Mouse (Mus musculus) hindbrain, embryonic 16.5 days (tissue): Measurements from ENCODE around the gene 2410131K14Rik. TPM values are rescaled to one million over a fixed set of nuclear protein-coding genes. Genes with fewer than 3 reads are reported as not detected.
A peak's percentile ranks its signal among the peaks of the same experiment; 100 is the strongest.

Source experiments
- ATAC-seq: fragments of 200-750 bp; cut with Nextera tagmentation; 2 replicates; pipeline ENCODE4 v1.8.0; 2017; ENCODE audit warnings: moderate TSS enrichment, moderate library complexity
- H3K27ac ChIP-seq: fragments of 300-500 bp; sonication (generic); 2 replicates; pipeline ENCODE4 v1.5.1; 2014; ENCODE audit warnings: low read depth, mild to moderate bottlenecking, control low read depth, low read length, moderate library complexity
- H3K27me3 ChIP-seq: fragments of 300-500 bp; sonication (generic); replicated peaks from 2 replicates; pipeline ENCODE4 v1.6.1; 2014; ENCODE audit warnings: low read length; ENCODE audit not compliant: control insufficient read depth, insufficient read depth
- H3K36me3 ChIP-seq: fragments of 300-500 bp; sonication (generic); 2 replicates; pipeline ENCODE4 v1.6.1; 2014; ENCODE audit warnings: mild to moderate bottlenecking, low read length, moderate library complexity, mixed read lengths; ENCODE audit not compliant: control insufficient read depth, insufficient read depth
- H3K4me1 ChIP-seq: fragments of 300-500 bp; sonication (generic); 2 replicates; pipeline ENCODE4 v1.6.1; 2014; ENCODE audit warnings: low read depth, low read length; ENCODE audit not compliant: control insufficient read depth, insufficient read depth
- H3K4me2 ChIP-seq: fragments of 300-500 bp; sonication (generic); 2 replicates; pipeline ENCODE4 v1.6.1; 2014; ENCODE audit warnings: mild to moderate bottlenecking, low read length, control low read depth, moderate library complexity
- H3K4me3 ChIP-seq: fragments of 300-500 bp; sonication (generic); 2 replicates; pipeline ENCODE4 v1.5.1; 2014; ENCODE audit warnings: mild to moderate bottlenecking, low read length, control low read depth, moderate library complexity
- H3K9ac ChIP-seq: fragments of 300-500 bp; sonication (generic); 2 replicates; pipeline ENCODE4 v1.6.1; 2014; ENCODE audit warnings: low read depth, mild to moderate bottlenecking, control low read depth, low read length, moderate library complexity
- H3K9me3 ChIP-seq: fragments of 300-500 bp; sonication (generic); 2 replicates; pipeline ENCODE4 v1.6.1; 2014; ENCODE audit warnings: mild to moderate bottlenecking, low read length, moderate library complexity; ENCODE audit not compliant: control insufficient read depth
- WGBS: fragments of 180-500 bp; shearing (Covaris S2); extraction: QIAGEN DNeasy Blood & Tissue Kit; methylation state at CpG from one replicate; pipeline ENCODE4 v1.1.7; 2014; 5-methylcytosine and 5-hydroxymethylcytosine counted together
- polyA plus RNA-seq: library from polyadenylated mRNA; unstranded; fragments of >200 nt; fragmentation: Nextera tagmentation; extraction: Ambion mirVana; gene quantifications from 2 replicates; pipeline ENCODE4 v1.2.1, GENCODE M21; 2015

2410131K14Rik gene
- polyA plus RNA-seq, 1 experiment from 2014 or later, result 18.1 TPM

GRCm38 (mm10) chr5:118259152-118259551 lies 14.1 kb downstream of the 2410131K14Rik start:
- H3K27me3 ChIP-seq, result no peaks in the 10 kb centered on the region
- H3K4me2 ChIP-seq, result no peak overlapping the region
- H3K4me1 ChIP-seq, result peaks cover 6% of the 10 kb centered on the region
- H3K27ac ChIP-seq, result no peak overlapping the region
- 40% methylated on average over 6 of the region's 6 CpGs for WGBS
- H3K4me3 ChIP-seq, result no peak overlapping the region
- peaks cover 40% of the 10 kb centered on the region for H3K36me3 ChIP-seq
- H3K9me3 ChIP-seq, result no peaks in the 10 kb centered on the region
- H3K9ac ChIP-seq, result no peak overlapping the region
- peak; percentile 58; the same call in 1 of the 2 replicates for ATAC-seq

- Histone ChIP-seq H3K36me3 (peaks cover 40% of the 10 kb centered on the region), H3K27me3 (no peaks in the 10 kb centered on the region), H3K9me3 (no peaks in the 10 kb centered on the region), H3K4me3 (no peak overlapping the region), H3K4me1 (peaks cover 6% of the 10 kb centered on the region), H3K9ac (no peak overlapping the region), H3K4me2 (no peak overlapping the region), H3K27ac (no peak overlapping the region)
- no peak for ATAC-seq
- 85% methylated on average over 6 of the region's 6 CpGs for WGBS
These were observed 14.6 kb downstream of the 2410131K14Rik start for GRCm38 (mm10) chr5:118259636-118260035.

- H3K27me3 ChIP-seq, result no peaks in the 10 kb centered on the region
- no peaks in the 10 kb centered on the region for H3K9me3 ChIP-seq
- WGBS, result 88% methylated on average over 10 of the region's 10 CpGs
- H3K4me2 ChIP-seq, result no peak overlapping the region
- H3K9ac ChIP-seq, result no peak overlapping the region
- no peak for ATAC-seq
- peaks cover 40% of the 10 kb centered on the region for H3K36me3 ChIP-seq
- H3K4me3 ChIP-seq, result no peak overlapping the region
- no peak overlapping the region for H3K27ac ChIP-seq
- H3K4me1 ChIP-seq, result peaks cover 6% of the 10 kb centered on the region
These were observed 15.0 kb downstream of the 2410131K14Rik start for GRCm38 (mm10) chr5:118260055-118260454.

- peaks cover 40% of the 10 kb centered on the region for H3K36me3 ChIP-seq
These were observed 15.6 kb downstream of the 2410131K14Rik start for GRCm38 (mm10) chr5:118260642-118261041.

DNA sequence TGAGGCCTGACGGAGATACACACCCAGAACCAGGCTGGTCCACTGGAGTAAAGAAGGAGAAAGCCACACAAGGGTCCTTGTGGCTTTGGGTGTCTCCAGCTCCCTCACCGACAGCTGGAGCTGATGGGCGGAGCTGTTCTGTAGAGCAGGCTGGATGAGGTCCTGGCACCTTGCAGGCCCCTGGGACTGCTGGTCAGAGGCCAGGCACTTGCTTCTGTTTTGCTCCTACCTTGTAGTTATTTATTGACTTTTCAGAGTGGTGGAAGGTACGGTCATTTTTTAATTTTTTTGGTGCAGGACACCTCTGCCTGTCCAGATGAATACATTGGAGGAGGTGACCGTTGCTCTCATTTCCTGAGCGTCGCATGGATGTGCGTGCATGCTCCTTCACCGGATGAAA lies 16.2 kb downstream of the 2410131K14Rik start:
- H3K27me3 ChIP-seq, result no peaks in the 10 kb centered on the region
- WGBS, result 97% methylated on average over 9 of the region's 9 CpGs
- H3K4me3 ChIP-seq, result no peak overlapping the region
- no peak overlapping the region for H3K9ac ChIP-seq
- peaks cover 40% of the 10 kb centered on the region for H3K36me3 ChIP-seq
- H3K9me3 ChIP-seq, result no peaks in the 10 kb centered on the region
- H3K27ac ChIP-seq, result no peak overlapping the region
- H3K4me1 ChIP-seq, result peaks cover 6% of the 10 kb centered on the region
- ATAC-seq, result no peak
- no peak overlapping the region for H3K4me2 ChIP-seq

More at GRCm38 (mm10) chr5:118260642-118261041, 15.6 kb downstream of the 2410131K14Rik start:
- Histone ChIP-seq H3K4me2 (no peak overlapping the region), H3K27ac (no peak overlapping the region), H3K4me1 (peaks cover 6% of the 10 kb centered on the region), H3K4me3 (no peak overlapping the region), H3K9ac (no peak overlapping the region), H3K9me3 (no peaks in the 10 kb centered on the region), H3K27me3 (no peaks in the 10 kb centered on the region)
- no peak for ATAC-seq
- 91% methylated on average over 11 of the region's 11 CpGs for WGBS

- peaks cover 29% of the 10 kb centered on the region for H3K36me3 ChIP-seq
- no peak overlapping the region for H3K27ac ChIP-seq
- H3K9ac ChIP-seq, result no peak overlapping the region
- 95% methylated on average over 8 of the region's 8 CpGs for WGBS
- no peaks in the 10 kb centered on the region for H3K27me3 ChIP-seq
- peaks cover 6% of the 10 kb centered on the region for H3K4me1 ChIP-seq
- H3K9me3 ChIP-seq, result no peaks in the 10 kb centered on the region
- no peak overlapping the region for H3K4me2 ChIP-seq
- ATAC-seq, result no peak
- no peak overlapping the region for H3K4me3 ChIP-seq
These were observed 17.4 kb downstream of the 2410131K14Rik start for GRCm38 (mm10) chr5:118262418-118262817.

- 43% methylated on average over 9 of the region's 9 CpGs for WGBS
- H3K9me3 ChIP-seq, result no peaks in the 10 kb centered on the region
These were observed 19.3 kb downstream of the 2410131K14Rik start for GRCm38 (mm10) chr5:118264279-118264678.

GRCm38 (mm10) chr5:118265366-118265765 lies 20.3 kb downstream of the 2410131K14Rik start:
- Histone ChIP-seq H3K9ac (no peak overlapping the region), H3K36me3 (peaks cover 18% of the 10 kb centered on the region), H3K27ac (no peak overlapping the region), H3K4me1 (peaks cover 4% of the 10 kb centered on the region; the same call in 1 of the 2 replicates), H3K4me2 (no peak overlapping the region), H3K9me3 (no peaks in the 10 kb centered on the region), H3K4me3 (no peak overlapping the region), H3K27me3 (no peaks in the 10 kb centered on the region)
- 79% methylated on average over 5 of the region's 5 CpGs for WGBS
- ATAC-seq, result no peak

More at GRCm38 (mm10) chr5:118264279-118264678, 19.3 kb downstream of the 2410131K14Rik start:
- H3K36me3 ChIP-seq, result peaks cover 18% of the 10 kb centered on the region
- no peak overlapping the region for H3K4me3 ChIP-seq
- no peak overlapping the region for H3K4me2 ChIP-seq
- H3K27ac ChIP-seq, result no peak overlapping the region
- no peak overlapping the region for H3K9ac ChIP-seq
- H3K27me3 ChIP-seq, result no peaks in the 10 kb centered on the region
- H3K4me1 ChIP-seq, result peaks cover 3% of the 10 kb centered on the region; the same call in 1 of the 2 replicates
- ATAC-seq, result 0 out of 2 replicates have a peak, but pooled peaks have one; percentile 13

DNA sequence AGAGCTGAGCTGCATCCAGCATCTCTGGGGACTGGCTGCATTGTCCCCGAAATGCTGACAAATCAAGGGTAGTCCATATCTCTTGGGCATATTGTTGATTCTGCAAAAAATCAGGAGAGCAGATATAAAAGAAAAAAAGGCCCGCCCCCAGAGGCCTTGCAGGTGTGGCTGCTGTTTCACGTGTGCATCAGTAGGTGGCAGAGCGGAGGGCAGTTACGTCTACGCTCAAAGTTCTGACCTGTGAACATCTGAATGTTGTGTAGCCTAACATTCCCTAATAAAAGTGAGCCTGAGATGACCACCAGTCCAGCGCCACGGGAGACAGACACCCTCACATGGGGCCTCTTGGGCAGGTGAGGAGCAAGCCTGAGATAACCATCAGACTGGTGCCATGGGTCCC lies 21.3 kb downstream of the 2410131K14Rik start:
- WGBS, result 43% methylated on average over 8 of the region's 8 CpGs
- peaks cover 13% of the 10 kb centered on the region for H3K36me3 ChIP-seq
- no peak overlapping the region for H3K4me2 ChIP-seq
- no peaks in the 10 kb centered on the region for H3K9me3 ChIP-seq
- no peak overlapping the region for H3K4me3 ChIP-seq
- H3K27ac ChIP-seq, result no peak overlapping the region
- no peaks in the 10 kb centered on the region for H3K27me3 ChIP-seq
- H3K9ac ChIP-seq, result no peak overlapping the region
- peaks cover 4% of the 10 kb centered on the region; the same call in 1 of the 2 replicates for H3K4me1 ChIP-seq
- no peak for ATAC-seq
